Mouse (Mus musculus): Measurements from ENCODE around the gene Nup62.

Gene Nup62

DNA sequence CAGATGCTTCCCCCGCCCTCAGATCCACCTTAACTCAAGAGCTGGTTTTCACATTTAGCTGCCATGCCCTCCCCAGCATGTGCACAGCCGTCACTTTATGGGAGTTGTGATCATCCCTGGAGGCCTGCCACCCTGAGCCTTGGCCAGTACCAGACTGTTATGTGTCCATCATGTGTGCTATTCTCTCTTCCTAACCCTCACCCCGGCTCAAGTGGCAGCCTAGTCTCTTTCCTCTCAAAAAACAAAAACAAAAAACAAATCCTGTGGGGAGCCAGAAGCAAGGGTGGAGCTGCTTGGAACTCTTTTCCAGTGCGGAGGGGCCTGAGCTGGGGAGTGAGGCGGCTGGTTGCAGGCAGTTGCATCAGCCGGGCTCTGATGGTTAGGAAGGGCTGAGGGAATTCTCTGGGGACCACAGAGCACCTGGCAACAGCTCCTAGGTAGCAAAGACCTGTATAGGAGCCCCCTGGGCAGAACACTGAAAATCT is 2.9 kb downstream of the Nup62 start:
- DNase-seq (ENCODE audit: low spot score in 2 of 2) = peak; percentile 12 to 25

DNA sequence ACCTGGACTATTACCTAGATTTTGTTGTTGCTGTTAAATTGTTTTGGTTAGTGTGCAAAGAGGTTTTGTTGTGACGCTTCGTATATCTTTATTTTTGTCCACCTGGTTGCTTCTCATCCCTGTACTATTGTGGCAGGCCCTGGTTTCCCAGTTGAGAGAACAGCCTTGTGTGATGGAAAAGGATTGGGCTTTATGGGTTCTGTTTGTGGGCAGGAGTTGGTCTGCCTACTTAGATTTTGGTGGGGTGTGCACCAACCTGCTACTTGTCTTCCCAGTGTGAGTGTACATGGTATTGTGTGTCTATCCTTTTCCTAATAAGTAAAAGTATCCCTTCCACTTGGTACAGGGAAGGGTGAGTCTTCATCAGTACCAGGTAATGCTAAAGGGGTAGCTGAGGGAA is 3.5 kb downstream of the Nup62 start:
- peak; percentile 2 for DNase-seq (ENCODE audit: low spot score in 2 of 2)

DNA sequence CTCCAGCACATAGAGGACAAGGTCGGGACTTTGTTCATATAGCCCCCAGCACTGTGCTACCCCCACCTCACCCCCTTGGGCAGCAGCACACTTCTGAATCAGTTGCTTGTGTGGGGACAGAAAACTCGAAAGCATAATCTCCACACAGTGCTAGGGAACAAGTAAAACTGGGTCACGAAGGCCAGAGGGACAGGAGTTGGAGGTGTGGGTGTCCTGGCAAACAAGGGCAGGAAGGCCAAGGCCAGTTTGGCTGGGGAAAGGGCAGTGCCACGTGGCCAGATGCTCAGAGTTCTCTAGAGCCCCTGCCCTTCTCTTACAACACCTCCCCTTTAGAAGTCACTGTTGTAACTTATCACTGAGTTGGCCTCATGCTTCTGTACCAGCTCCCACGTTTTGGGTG is 4.0 kb downstream of the Nup62 start:
- peak; percentile 1 to 5 for DNase-seq (ENCODE audit: low spot score in 2 of 2)

- no peak for DNase-seq (ENCODE audit: low spot score in 2 of 2)
Measured at GRCm38 (mm10) chr7:44820525-44820924, 4.6 kb downstream of the Nup62 start.

DNA sequence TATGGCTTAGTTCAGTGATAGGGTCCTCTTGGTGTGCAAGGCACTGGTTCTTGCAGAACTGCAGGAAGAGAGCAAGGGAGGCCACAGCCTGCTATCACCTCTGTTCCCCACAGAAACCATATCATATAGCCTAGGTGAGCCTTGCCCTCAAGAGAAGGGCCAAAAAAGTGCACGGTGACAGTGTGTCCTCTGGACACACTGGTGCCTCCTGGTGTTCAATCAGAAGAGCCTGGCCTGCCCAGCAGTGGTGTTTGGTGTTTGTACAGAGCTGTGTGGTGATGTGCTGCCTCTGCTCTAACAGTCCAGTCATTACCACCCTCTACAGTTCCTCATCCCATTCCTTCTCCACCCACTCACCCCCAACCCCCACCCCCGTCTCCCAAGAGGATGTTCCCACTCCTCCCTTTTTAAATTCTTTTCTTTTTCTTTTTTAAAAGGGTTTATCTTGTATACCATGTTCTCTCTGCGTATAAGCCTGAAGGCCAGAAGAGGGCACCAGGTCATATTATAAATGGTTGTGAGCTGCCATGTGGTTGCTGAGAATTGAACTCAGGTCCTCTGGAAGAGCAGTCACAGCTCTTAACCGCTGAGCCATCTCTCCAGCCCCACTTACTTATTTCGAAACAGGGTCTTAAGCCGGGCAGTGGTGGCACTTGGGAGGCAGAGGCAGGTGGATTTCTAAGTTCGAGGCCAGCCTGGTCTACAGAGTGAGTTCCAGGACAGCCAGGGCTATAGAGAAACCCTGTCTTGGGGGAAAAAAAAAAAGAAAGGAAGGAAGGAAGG is 6.0 kb downstream of the Nup62 start:
- DNase-seq (ENCODE audit: low spot score in 2 of 2) = peak; percentile 3 to 4

GRCm38 (mm10) chr7:44823409-44823808 is 7.5 kb downstream of the Nup62 start:
- peak in 1 of 2 experiments; percentile 2 for DNase-seq (ENCODE audit: low spot score in 2 of 2)

DNA sequence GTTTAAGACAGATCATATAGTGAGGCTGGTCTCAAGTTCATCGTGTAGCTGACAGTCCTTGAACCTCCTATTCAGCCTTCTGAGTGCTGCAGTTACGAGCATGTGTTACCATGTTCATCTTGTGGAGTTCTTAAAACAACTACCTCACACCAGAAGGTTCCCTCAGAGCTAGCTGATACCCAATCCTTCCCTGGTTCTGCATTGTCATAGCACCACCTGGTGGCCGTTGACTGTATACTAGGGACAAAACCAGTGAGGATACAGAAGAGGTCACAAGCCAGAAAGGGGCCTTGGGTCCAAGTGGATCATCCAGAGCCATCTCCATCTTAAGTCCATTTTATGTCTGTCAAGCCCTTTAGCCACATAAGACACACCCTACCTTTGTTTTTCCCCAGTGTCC is 9.0 kb downstream of the Nup62 start:
- DNase-seq (ENCODE audit: low spot score in 2 of 2) = peak in 1 of 2 experiments; percentile 76

DNA sequence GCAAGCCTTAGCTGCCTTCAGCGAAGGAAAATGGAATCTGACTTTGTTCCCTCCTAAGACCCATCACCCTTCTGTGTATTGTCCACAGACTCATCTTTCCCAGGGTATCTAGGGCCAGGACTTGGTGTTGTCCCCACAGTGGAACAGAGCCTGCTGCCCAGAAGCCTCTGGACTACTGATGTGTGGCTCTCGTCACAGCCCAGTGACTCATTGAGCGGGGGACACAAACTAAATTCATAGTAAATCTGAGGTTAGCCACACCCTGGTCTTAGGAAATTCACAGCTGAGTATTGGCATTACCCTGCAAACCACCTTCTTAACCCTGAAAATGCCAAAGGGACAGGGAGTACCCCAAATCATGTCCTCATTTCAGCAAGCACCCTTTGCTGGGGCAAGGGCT is 10.9 kb downstream of the Nup62 start:
- no peak for DNase-seq (ENCODE audit: low spot score in 2 of 2)

GRCm38 (mm10) chr7:44828706-44829105 is 12.8 kb downstream of the Nup62 start:
- DNase-seq (ENCODE audit: low spot score in 2 of 2) = no peak

DNA sequence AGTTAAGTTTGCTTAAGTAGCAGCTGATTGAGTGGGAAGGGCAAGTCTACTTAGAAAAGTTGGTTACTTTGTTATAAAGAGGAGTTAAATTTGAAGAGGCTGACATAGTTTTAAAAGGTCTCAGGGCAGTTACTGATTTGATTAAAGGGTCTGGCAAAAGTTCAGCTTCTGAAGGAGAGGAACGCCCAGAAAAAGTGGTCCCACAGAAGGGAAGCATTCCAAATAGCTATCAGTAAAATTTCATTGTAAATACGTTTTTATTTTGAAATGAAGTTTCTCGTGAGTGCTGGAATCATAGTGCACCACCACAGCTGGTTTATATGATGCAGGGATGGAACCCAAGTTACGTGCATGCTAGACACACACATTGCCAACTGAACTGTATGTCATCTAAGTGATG is 16.9 kb downstream of the Nup62 start:
- DNase-seq (ENCODE audit: low spot score in 2 of 2) = no peak

DNA sequence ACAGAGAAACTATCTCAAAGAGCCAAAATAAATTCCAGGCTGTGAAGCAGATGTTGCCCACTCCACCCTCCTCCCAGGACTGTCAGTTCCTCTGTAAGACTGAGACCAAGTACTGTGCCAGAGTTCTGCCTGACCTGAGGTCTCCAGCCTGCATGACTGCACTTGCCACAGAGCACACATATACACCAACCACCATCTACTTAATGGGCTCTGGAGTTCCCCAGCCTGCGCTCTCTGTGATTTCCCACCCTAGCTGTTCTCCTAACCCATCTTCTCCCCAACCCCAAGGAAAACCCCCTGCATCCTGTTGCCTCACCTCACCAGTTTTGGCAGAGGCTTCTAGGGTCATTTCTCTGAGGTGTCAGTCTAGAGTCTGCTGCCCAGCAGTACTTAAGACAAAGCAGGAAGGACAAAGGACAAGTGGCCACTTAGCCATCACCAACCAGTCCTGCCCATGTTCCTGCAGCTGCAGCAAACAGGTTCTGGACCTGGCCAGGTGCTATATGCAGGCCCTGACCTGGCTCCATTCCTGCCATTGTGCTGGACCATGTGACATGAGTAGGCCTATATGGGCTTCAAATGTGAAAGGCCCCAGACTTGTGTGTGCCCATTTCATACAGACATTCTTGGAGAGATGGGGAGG is 19.6 kb downstream of the Nup62 start:
- no peak for DNase-seq (ENCODE audit: low spot score in 2 of 2)

DNA sequence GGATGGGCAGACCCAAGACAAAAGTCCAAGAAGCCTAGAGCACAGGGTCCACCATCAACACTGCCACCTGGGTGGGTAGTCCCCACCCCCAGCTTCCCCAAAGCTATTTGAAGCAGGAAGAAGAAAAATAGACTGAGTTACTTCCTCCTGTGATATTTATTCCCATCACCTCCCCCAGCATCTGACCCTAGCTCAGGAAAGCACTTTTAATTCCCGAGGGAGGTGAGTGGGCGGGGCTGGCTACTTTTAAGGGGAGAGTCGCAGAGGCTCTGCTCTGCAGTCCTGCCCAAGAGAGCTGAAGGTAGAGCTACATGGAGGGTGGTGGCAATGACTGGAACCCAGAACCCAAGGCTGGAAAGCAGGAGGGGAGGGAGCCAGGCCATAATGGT is 20.1 kb downstream of the Nup62 start:
- DNase-seq (ENCODE audit: low spot score in 2 of 2) = no peak

DNA sequence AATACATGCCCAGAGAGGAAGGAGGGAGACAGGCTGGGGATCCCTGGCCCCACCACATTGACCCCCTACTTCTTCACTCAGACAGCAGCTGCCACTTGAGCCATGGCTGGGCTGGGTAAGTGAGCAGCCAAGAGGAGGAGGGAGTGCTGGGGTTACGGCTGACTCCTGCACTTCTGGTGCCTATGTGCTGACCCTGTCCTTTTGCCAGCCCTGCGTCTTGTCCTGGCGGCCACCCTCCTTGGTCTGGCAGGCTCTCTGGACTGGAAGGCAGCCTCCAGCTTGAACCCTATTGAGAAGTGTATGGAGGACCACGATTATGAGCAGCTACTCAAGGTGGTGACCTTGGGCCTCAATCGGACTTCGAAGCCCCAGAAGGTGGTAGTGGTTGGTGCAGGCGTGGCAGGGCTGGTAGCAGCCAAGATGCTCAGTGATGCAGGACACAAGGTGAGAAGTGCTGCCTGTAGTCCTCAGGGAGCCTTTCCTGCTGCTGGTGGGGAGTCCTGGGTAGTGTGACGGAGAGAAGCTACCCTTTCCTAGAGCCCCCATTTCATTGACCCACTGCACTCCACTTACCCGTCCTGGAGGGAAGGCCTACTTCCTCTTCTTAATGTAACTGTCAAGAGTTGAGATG is 20.6 kb downstream of the Nup62 start:
- DNase-seq (ENCODE audit: low spot score in 2 of 2) = no peak

DNA sequence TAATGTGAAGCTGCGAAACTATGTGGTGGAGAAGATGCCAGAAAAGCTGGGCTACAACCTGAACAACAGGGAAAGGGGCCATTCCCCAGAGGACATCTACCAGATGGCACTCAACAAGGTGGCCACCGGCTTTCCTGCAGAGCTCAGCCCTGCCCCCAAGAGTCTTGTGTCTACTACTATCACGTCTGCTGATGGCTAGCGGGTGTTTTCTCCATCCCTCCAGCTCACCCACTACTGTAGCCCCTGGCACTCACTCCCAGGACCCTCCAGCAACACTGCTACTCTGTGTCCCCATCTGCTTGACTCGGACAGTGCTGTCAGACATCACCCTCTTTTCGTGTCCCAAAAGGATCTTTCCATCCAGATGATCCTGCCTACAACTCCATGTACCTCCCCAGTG is 22.2 kb downstream of the Nup62 start:
- no peak for DNase-seq (ENCODE audit: low spot score in 2 of 2)

- DNase-seq (ENCODE audit: low spot score in 2 of 2) = no peak
Measured at GRCm38 (mm10) chr7:44839171-44839490, 23.2 kb downstream of the Nup62 start.

DNA sequence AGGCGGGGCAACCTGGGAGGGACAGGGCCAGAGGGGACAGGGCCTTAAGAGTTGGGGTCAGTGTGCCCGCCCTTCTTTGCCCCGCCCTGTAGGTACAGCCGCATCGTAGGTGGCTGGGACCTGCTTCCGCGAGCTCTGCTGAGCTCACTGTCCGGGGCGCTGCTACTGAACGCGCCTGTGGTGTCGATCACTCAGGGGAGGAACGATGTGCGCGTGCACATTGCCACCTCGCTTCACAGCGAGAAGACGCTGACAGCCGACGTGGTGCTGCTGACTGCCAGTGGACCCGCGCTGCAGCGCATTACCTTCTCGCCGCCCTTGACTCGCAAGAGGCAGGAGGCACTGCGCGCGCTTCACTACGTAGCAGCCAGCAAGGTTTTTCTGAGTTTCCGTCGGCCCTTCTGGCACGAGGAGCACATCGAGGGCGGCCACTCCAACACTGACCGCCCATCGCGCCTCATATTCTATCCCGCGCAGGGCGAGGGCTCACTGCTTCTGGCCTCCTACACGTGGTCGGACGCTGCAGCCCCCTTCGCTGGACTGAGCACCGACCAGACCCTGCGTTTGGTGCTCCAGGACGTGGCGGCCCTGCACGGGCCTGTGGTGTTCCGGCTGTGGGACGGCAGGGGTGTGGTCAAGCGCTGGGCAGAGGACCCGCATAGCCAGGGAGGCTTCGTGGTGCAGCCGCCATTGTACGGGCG is 23.8 kb downstream of the Nup62 start:
- DNase-seq (ENCODE audit: low spot score in 2 of 2) = no peak

DNA sequence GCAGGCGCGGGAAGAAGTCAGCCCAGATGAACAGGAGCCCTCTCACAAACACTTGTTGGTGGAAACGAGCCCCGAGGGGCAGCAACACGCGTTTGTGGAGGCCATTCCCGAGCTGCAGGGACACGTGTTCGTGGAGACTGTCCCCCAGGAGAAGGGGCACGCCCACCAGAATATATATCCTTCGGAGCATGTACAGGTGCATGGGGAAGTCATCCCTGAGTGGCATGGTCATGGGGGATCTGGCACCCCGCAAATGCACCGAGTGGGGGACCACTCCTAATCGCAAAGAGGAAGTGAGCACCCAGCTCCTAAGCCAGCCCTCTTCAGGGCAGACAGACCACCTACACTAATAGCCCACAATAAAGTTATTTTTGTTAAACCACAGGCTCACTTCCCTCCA is 24.5 kb downstream of the Nup62 start:
- no peak for DNase-seq (ENCODE audit: low spot score in 2 of 2)

- no peak for DNase-seq (ENCODE audit: low spot score in 2 of 2)
Measured at GRCm38 (mm10) chr7:44841825-44842463, 26.1 kb downstream of the Nup62 start.

DNA sequence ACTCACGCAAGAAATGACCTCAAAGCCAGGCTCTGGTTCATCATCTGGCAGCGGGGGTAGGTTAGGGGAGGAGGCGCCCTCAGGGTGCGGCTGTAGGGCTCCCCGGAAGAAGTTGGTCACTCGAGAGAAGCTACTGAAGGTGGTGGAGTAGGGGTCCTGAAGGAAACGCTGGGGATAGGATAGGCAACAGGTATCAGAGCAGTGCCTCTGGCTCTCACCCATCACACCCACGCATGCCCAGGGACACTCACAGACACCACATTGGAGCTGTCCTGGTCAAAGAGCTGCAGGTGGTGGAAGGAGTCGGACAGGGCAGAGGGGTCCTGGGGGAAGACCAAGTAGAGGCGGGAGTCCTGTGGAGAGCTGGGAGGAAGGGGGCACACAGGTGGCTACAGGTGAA is 29.1 kb downstream of the Nup62 start:
- DNase-seq (ENCODE audit: low spot score in 2 of 2) = no peak

DNA sequence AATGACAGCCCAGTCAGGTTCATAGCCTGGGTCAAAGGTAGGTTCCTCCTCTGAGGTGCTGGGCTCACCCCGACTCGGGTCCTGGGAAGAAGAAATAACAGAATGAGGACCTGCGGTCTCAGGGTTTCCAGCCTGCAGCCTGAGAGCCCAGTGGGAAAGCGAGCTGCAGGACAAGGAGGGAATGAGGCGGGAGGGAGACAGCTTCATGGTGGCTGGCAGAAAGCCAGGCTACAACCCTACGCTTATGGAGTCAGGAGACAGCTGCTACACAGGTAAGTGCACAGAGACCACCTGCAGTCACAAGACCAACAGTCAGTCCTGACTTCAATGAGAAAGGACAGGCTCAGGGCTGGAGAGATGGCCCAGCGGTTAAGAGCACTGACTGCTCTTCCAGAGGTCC is 30.9 kb downstream of the Nup62 start:
- no peak for DNase-seq (ENCODE audit: low spot score in 2 of 2)

DNA sequence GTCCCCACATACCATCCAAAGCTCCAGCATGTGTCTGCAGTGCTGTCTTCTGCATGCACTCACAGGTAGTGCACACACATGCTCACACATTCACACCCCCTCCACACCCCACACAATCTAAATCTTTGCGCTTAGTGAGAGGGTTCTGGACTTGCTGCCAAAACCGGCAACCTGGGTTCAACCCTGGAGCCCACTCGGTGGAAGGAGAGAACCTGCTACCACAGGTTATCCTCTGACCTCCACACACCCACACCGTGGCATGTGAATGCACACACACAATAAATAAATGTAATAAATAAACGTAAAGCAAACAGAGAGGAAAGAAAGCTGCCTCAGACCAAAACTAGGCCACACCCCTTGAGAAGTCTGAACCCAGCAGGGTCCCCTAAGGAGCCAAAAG is 31.9 kb downstream of the Nup62 start:
- DNase-seq (ENCODE audit: low spot score in 2 of 2) = no peak
